In the genomic region with DNA sequence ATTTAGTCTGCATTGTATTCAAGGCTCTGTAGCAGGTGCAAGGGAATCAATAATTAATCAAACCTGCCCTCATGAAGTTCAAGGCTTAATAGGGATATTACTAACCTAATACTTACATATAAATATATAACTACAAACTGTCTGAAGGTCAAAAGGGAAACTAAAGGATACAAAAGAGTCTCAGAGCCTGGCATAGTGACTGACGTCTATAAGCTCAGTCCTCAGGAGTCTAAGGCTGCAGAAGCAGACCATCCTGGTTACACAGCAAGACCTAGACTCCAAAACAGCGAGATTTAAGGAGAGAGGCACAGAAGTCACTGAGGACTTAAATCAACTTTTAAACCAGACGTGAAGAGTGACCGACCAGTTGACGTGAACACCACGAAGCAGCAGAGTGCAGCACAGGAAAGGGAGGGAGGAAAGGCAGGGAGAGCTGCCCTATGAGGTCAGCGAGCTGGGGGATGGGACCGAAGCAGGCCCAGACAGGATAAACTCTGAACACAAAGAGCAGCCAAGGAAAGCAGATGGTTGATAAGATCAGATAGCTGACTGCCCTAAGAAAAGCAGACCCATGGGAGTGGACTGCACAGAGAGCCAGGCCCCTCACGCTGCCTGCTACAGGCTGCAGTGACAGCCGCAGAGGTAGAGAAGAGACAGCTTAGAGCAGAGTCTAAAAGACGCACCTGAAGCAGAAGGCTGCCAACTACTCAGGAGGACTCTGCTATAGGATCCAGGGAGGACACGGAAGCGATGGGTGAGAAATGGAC, we compare ENCODE assay signal across 8 mouse cellular contexts. TPM values are rescaled to one million over a fixed set of nuclear protein-coding genes. Genes with fewer than 3 reads are reported as not detected.
DNase-seq lines count a peak whose midpoint lies in the region; ATAC-seq lines count a peak whose summit lies in the region.

No protein-coding gene starts in this region.

- H3K9me3 ChIP-seq in intestine, embryonic 14.5 days (ENCODE audit: control insufficient read depth, low read length), result no peaks in the 10 kb centered on the region
- H3K9me3 ChIP-seq in liver, embryonic 15.5 days (replicated peaks), result no peaks in the 10 kb centered on the region
- H3K9me3 ChIP-seq in neural tube, embryonic 12.5 days, result no peaks in the 10 kb centered on the region

- peak; percentile 76 for DNase-seq in adrenal gland, postnatal 14 days
- DNase-seq in gastrocnemius, postnatal 36 days, result peak; percentile 25 to 28
- DNase-seq in intestine, embryonic 14.5 days (ENCODE audit: low spot score), result no peak
- DNase-seq in left cerebral cortex, adult 8-10 months (ENCODE audit: low spot score in 2 of 2), result no peak
- DNase-seq in Muller cell, postnatal 12 days (ENCODE audit: inconsistent ontology term), result no peak

- no peak overlapping the region for H3K4me3 ChIP-seq in intestine, embryonic 14.5 days (ENCODE audit: low read depth, low read length)
- H3K4me3 ChIP-seq in liver, embryonic 15.5 days (replicated peaks), result no peak overlapping the region
- no peak overlapping the region for H3K4me3 ChIP-seq in neural tube, embryonic 12.5 days

- peak overlapping the region; percentile 3 for H3K27ac ChIP-seq in intestine, embryonic 14.5 days (ENCODE audit: low read depth)
- H3K27ac ChIP-seq in liver, embryonic 15.5 days (replicated peaks), result no peak overlapping the region
- H3K27ac ChIP-seq in neural tube, embryonic 12.5 days, result 0 out of 2 replicates have a peak overlapping the region, but pooled peaks have one; percentile 5

- H3K36me3 ChIP-seq in intestine, embryonic 14.5 days (ENCODE audit: control insufficient read depth, insufficient read depth, low read length), result no peaks in the 10 kb centered on the region
- H3K36me3 ChIP-seq in liver, embryonic 15.5 days (replicated peaks), result peaks cover 36% of the 10 kb centered on the region
- H3K36me3 ChIP-seq in neural tube, embryonic 12.5 days, result no peaks in the 10 kb centered on the region; the same call in 1 of the 2 replicates

- H3K4me1 ChIP-seq in intestine, embryonic 14.5 days (replicated peaks; ENCODE audit: control insufficient read depth, insufficient read depth, low read length), result peaks cover 12% of the 10 kb centered on the region; the same call in 1 of the 2 replicates
- peaks cover 45% of the 10 kb centered on the region for H3K4me1 ChIP-seq in liver, embryonic 15.5 days (replicated peaks)
- peaks cover 22% of the 10 kb centered on the region for H3K4me1 ChIP-seq in neural tube, embryonic 12.5 days

- peak overlapping the region; percentile 5 for H3K4me2 ChIP-seq in intestine, embryonic 14.5 days (ENCODE audit: low read length)
- peak overlapping the region; percentile 27; the same call in 1 of the 2 replicates for H3K4me2 ChIP-seq in liver, embryonic 15.5 days
- peak overlapping the region; percentile 16; the same call in 1 of the 2 replicates for H3K4me2 ChIP-seq in neural tube, embryonic 12.5 days (replicated peaks)

- 23% methylated on average over 13 of the region's 13 CpGs for WGBS in intestine, embryonic 14.5 days
- 23% methylated on average over 13 of the region's 13 CpGs for WGBS in liver, embryonic 15.5 days (ENCODE audit: insufficient replicate concordance)
- 60% methylated on average over 13 of the region's 13 CpGs for WGBS in neural tube, embryonic 12.5 days

- no peaks in the 10 kb centered on the region for H3K27me3 ChIP-seq in intestine, embryonic 14.5 days (replicated peaks; ENCODE audit: control insufficient read depth, insufficient read depth, low read length)
- no peaks in the 10 kb centered on the region for H3K27me3 ChIP-seq in liver, embryonic 15.5 days
- no peaks in the 10 kb centered on the region for H3K27me3 ChIP-seq in neural tube, embryonic 12.5 days (replicated peaks)

- no peak overlapping the region for H3K9ac ChIP-seq in intestine, embryonic 14.5 days (ENCODE audit: low read length)
- H3K9ac ChIP-seq in liver, embryonic 15.5 days, result no peak overlapping the region
- H3K9ac ChIP-seq in neural tube, embryonic 12.5 days, result peak overlapping the region; percentile 14

- ATAC-seq in common myeloid progenitor, adult 5-6 weeks (replicated peaks; ENCODE audit: low read depth, poor library complexity, severe bottlenecking), result peak; percentile 60
- peak; percentile 34; the same call in 1 of the 2 replicates for ATAC-seq in intestine, embryonic 14.5 days (replicated peaks; ENCODE audit: low FRiP score, low TSS enrichment, low read depth)
- ATAC-seq in liver, embryonic 15.5 days (ENCODE audit: insufficient read depth), result peak; percentile 37; the same call in 1 of the 2 replicates
- peak; percentile 66 for ATAC-seq in neural tube, embryonic 12.5 days (ENCODE audit: low FRiP score, low read depth)

- intact Hi-C loops in gastrocnemius, postnatal 36 days (cut with DNase I), result loop anchor here (5.0 kb wide), 1 partner anchor 48 kb away; the partner anchor contains the start of gene Fnip2

RNA-seq across cellular contexts. Expression of gene Fnip2, which starts 48.7 kb away (rescaled TPM):
- 9.7 and 11.0 TPM in 2 replicates for total RNA-seq in adrenal gland, postnatal 14 days (2021)
- total RNA-seq in common myeloid progenitor, adult 5-6 weeks (2017), result 10.5 and 21.0 TPM in 2 replicates
- total RNA-seq in gastrocnemius, postnatal 36 days (2021), result 1 to 10 TPM; 3.1 to 3.3 TPM
- 4.0 and 5.9 TPM in 2 replicates for polyA plus RNA-seq in intestine, embryonic 14.5 days (2014; fragmentation: Nextera tagmentation; extraction: Ambion mirVana)
- 4.8 and 6.1 TPM in 2 replicates for polyA plus RNA-seq in liver, embryonic 15.5 days (2015; fragmentation: Nextera tagmentation; extraction: Ambion mirVana)
- 8.7 and 9.6 TPM in 2 replicates for polyA plus RNA-seq in neural tube, embryonic 12.5 days (2016; fragmentation: Nextera tagmentation; extraction: Ambion mirVana)
- total RNA-seq in left cerebral cortex, adult 8-10 months (2022), result 10 to 100 TPM; 18.4 to 25.9 (median 21.7) TPM

Comparison
In these comparisons a context has a peak if more than half of its experiments do, and no peak if none do; other contexts are left out.
1. DNase-seq: peak in adrenal gland, postnatal 14 days (single experiment) and gastrocnemius, postnatal 36 days (2 of 2); none in intestine, embryonic 14.5 days (single experiment), left cerebral cortex, adult 8-10 months (0 of 2) and Muller cell, postnatal 12 days (single experiment).
2. Peak in every context shown above with its lines, with median percentiles within 50 percentile points of each other: ATAC-seq and H3K4me2 ChIP-seq.